Mouse (Mus musculus): ENCODE data around the gene Cplx3.

Gene Cplx3

DNA sequence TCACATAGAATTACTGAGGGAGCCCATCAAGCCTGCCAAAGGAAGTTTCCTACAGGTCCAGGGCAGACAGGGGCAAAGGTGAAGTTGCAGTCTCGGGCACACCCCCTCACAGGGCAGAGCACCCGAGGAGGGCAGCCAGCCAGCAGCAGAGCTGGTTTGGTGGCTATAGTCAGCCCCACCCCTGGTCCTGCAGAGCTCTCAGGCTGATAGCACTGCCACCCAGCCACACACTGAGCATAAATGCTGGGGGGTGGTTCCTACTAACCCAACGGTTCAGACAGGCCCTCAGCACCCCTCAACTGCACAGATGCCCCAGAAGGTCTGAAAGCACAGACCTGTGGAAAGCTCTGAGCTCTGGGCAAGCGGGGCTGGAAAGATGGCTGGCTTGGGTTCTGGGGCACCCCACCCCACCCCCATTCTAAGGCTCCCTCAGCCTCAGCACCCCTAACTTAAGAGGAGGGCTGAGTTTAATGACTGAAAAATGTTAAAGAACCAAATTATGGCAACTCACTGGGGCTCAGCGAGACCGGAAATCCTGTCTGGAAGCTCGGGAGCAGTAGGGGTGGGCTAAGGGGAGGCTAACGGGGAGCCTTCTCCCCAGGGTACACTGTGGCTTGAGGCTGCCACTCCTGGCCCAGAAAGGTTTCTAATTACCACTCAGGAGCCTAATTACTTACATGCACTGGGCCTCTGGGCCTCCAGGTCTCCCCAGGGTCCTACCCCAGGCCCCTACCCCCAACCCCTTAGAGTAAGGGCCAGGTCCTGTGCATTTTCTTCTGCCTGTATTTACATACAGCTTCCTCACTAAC is 32.8 kb upstream of the Cplx3 start:
- peak; percentile 67 to 87 for DNase-seq (ENCODE audit: low spot score in 2 of 2)

DNA sequence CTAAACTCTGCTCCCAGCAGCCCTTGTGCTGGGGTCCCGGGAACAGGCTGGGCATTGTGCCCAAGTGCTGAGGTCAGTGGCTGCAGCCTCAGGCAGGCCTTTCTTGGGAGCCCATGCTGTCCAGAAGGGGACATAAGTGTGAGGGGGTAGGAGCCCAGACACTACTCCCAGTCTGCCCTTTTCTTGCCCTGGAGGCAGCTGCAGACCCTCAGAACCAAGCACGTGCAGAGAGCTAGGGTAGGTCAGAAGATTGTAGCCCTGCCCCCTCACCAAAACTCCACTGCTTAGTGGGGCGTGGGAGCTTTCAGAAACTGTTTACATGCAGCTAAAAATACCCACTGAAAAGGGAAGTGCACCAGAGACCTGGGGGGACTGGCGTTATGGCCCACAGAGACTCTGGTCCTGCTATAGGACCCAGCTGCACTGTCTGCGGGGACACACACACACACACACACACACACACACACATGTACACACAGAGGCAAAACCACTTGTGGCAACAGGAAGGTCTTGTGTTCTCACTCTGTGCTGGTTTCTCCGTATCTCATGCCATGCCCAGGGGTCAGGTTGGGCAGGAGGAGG is 31.8 kb upstream of the Cplx3 start:
- no peak for DNase-seq (ENCODE audit: low spot score in 2 of 2)

DNA sequence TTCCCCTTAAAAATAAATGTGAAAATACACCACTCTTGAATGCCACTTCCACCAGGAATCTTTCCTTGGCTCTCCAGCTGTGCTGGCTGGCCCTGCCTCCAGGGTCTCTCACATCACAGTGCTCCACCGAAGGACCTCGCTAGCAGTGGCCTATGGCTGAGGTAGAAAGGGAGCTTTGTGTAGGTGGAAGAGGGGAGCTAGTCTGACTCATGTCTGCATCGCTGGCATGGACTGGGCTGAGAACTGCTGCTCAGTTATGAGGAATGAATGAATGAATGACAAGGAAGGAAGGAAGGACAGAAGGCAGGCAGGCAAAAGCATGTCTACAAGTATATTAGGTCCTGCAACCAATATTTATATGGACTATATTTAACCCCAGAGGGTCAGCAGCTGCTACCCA is 31.2 kb upstream of the Cplx3 start:
- DNase-seq (ENCODE audit: low spot score in 2 of 2), result no peak

- DNase-seq (ENCODE audit: low spot score in 2 of 2), result no peak
These were observed 27.5 kb upstream of the Cplx3 start for GRCm38 (mm10) chr9:57633481-57634024.

- peak; percentile 66 to 80 for DNase-seq (ENCODE audit: low spot score in 2 of 2)
These were observed 23.2 kb upstream of the Cplx3 start for GRCm38 (mm10) chr9:57629118-57629874.

- no peak for DNase-seq (ENCODE audit: low spot score in 2 of 2)
These were observed 22.6 kb upstream of the Cplx3 start for GRCm38 (mm10) chr9:57628717-57629116.

DNA sequence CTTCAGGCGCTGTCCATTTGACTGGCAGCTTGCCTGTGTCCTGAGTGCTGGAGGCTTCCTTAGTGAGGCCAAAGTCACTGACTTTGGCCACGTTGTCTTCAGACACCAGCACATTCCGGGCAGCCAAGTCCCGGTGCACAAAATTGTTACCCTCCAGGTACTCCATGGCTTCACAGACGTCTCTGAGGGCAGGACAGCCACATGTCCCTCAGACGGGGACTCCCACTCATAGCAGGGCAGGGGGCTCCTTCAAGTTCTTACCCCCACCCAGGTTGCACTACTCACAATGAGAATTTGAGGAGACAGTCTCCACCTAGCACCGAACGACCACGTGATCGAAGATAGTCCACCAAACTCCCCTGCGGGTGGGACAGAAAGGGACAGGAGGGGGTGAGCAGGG is 21.8 kb upstream of the Cplx3 start:
- DNase-seq (ENCODE audit: low spot score in 2 of 2), result no peak

- DNase-seq (ENCODE audit: low spot score in 2 of 2), result no peak
These were observed 21.1 kb upstream of the Cplx3 start for GRCm38 (mm10) chr9:57627191-57627590.

- no peak for DNase-seq (ENCODE audit: low spot score in 2 of 2)
These were observed 19.8 kb upstream of the Cplx3 start for GRCm38 (mm10) chr9:57625674-57626500.

DNA sequence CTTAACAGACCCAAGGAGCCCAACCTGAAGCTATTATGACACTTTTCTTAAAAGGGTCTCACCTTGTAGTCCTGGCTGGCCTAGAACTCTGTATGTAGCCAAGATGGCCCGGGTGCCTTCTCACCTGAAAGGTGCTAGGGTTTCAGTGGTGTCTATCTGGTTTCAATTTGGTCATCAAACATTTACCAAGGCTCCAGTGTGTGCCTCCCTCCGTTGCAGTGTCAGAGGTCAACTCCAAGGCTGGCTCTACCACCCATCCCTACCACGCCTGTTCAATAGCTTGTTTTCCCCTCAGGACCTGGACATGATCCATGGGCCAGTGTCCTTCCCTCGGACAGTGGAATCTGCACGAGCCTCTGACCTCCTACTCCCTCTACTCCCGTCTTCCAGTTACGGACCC is 18.2 kb upstream of the Cplx3 start:
- no peak for DNase-seq (ENCODE audit: low spot score in 2 of 2)

- DNase-seq (ENCODE audit: low spot score in 2 of 2), result no peak
These were observed 14.6 kb upstream of the Cplx3 start, which contains the start of gene Lman1l for GRCm38 (mm10) chr9:57620674-57621073. Gene Lman1l, minus strand, starts transcription at chr9:57620774.

DNA sequence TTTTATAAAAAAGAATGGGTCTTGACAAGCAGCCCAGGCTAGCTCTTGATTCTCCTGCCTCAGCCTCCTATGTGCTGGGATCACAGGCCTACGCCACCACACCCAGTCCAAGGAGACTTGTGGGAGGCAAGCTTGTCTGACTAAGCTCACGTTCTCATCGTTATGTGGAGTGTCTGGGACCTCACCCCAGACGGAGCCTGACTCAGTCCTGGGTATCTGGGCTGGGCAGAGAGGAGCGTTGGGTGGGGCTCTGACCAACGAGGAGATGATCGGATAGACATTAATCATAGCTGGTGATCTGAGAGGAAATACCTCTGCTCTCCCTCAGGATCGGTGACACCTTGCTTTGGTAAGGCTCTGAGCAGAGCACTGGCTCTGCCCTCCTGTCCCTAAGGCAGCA is 12.8 kb upstream of the Cplx3 start:
- DNase-seq (ENCODE audit: low spot score in 2 of 2), result no peak

- no peak for DNase-seq (ENCODE audit: low spot score in 2 of 2)
These were observed 11.6 kb upstream of the Cplx3 start for GRCm38 (mm10) chr9:57617556-57618169.

DNA sequence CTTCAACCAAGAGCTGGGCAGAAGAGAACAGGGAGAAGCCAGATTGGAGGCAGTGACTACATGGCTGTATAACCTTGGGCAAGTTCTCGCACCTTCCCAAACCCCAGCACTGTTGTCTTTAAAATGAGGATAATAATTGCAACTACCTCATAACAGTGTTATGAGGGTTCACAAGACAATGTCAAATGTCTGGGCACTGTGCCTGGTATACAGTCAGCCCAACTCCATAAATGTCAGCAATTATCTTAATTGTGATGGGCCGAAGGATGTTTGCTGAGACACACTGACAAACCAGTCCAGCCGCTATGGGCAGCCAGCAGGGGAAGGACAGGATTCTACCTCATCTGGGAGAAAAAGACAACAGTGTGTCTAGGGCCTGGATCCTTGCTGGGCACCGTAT is 8.7 kb upstream of the Cplx3 start:
- DNase-seq (ENCODE audit: low spot score in 2 of 2), result no peak

DNA sequence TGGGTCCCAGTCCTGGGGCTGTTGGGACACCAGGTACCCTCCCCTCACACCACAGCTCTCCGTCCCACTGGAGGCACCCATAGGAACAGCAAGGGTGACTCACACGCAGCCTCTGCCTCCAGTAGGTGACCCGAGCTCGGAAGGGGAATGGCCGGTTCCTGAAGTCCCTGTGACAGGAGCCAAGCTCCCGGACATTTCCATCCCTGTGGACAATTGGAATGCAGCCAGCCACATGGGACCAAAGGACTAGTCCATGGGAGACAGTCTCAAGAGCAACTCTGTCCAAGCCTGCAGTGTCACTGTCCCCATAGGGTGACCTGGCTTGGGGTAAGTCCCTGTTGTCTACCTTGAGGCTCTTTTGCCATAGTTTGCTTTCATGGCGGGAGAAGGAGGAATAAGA is 7.9 kb upstream of the Cplx3 start:
- no peak for DNase-seq (ENCODE audit: low spot score in 2 of 2)

DNA sequence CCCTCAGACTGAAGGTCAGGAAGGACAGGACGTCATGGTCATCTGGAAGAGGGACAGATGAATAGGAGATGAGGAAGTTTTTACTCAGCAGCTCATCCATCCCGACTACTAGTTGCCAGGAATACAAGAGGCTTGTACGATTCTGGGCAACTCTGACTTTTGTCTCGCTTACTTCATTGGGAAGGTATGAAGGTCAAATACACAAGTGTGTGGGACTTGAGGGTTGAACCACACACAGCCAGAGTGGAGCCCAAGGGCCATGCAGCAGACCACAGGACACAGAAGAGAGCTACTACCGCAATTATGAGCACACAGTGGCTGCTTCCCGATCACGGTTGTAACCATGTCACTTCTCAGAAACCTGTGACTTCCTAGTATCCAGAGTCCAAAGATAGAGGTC is 6.5 kb upstream of the Cplx3 start:
- no peak for DNase-seq (ENCODE audit: low spot score in 2 of 2)

DNA sequence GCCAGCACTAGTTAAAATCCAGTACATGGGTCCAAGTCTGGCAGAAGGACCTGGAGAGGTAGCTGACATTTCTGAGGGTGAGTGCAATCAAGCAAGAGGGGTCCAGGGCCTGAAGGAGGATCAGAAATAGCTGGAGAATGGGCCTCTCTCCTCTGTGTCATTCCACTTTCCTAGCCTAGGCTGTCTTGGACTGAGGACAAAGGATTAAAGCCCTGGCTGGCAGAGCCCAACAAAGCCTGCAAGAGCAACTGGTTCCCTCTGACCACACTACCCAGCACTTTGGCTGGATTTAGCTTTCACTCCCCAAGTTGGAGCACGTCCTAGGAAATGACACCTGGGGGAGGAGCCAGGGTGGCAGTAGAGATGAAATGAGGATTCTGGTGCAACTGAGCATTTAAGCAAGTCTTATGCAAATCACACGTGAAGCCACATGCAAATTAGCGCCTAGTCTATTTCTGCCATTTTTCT is 4.3 kb upstream of the Cplx3 start:
- no peak for DNase-seq (ENCODE audit: low spot score in 2 of 2)

GRCm38 (mm10) chr9:57609803-57610202 is 3.7 kb upstream of the Cplx3 start:
- DNase-seq (ENCODE audit: low spot score in 2 of 2), result no peak

DNA sequence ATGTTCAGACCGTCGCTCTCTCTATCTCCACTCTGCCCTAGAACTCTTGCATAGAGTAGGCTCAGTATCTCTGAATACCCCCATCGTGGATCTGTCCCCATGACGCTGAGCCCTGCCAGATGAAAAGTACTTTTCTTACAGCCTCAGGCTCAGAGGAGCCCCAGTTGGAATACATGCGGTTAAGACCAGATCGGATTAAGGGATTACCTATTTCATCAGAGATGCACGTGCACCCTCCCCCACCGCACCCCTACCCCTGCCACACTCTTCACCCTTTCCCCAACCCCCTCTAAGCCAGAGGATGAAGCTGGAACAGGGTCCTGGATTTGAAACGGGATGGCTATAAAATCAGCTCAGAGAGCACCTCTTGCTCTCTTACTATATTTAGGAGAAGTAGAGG is 578 bp downstream of the Cplx3 start:
- DNase-seq (ENCODE audit: low spot score in 2 of 2), result no peak

GRCm38 (mm10) chr9:57604875-57605274 is 1.2 kb downstream of the Cplx3 start:
- no peak for DNase-seq (ENCODE audit: low spot score in 2 of 2)

- no peak for DNase-seq (ENCODE audit: low spot score in 2 of 2)
These were observed 4.0 kb downstream of the Cplx3 start for GRCm38 (mm10) chr9:57602098-57602497.
